Mouse (Mus musculus): ENCODE measurements at regions not wholly inside any gene's neighbourhood (a gene's known extent, or its start where the extent isn't known, plus 50 kb on each side); places are given as distances from the start of the nearest gene placed in this dataset.
A peak's percentile ranks its signal among the peaks of the same experiment; 100 is the strongest.
"Not testable (repeated sequence)": the region's sequence is repeated elsewhere in the genome, so short reads cannot be mapped to it uniquely, and the experiment has no call there.

DNA sequence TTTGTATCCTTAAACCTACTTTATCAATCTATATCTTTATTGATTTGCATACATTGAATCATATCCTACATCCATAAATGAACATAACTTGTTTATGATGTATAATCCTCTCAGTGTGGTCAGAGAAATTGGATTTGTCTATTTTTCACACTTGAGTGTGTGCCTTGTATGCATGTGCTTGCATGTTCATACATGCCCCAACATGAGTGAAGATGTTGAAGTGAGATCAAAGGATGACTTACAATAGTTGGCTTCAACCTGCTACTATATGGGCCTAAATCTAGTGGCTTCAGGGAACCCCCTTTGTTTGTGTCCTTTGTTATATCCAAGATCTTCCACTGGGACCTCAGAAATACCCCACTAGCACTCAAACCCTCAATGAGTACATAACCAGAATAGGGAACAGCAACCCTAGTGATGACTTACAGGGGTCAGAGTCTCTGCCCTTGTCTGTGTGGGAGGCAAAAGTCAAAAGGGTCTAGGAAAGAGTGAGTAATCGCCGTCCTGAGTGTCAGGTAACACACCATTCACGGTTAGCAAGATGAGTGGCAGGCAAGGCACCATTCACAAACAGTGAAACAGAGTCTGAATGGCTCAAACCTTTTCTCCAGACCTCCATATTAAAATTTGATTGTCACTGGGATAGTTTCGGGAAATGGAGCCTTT lies 236.3 kb downstream of the Lpin1 start:
- no peak for DNase-seq (ENCODE audit: low read depth)

DNA sequence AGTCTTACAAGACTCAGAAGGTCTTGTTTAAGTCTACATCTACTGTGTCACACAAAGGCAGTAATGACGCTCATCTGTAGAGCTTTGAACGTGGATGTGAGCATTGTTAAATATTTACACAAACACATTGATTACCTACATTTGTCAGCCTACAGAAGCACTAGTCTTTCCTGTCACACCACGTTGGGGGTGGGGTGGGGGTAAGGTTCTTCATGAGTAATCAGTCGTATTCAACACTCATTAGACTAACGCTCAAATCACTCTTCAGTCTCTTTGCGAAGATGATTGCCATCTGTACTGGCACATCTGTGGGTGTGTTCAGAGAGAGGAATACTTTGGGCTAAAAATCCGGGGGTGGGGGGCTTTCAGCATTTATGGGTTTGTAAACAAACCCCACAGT lies 240.7 kb downstream of the Lpin1 start:
- DNase-seq (ENCODE audit: low read depth) = no peak

DNA sequence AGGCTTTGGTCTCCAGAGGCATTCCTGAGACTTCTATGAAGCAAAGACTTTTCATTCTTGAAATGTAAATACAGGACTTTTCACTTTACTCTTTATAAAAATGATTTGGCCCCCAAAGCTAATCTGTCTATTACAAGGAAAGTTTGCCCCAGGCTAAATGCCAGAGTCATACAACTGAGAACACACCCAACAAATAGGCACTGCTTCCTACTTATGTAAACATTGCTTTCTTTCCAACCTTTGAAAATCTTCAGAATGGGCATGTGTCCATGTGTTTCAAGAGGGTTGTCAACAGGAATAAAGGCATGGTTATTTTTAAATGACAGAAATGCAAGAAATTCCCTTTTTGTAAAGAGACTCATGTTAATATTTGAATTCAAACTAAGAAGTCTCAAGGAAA lies 248.4 kb downstream of the Lpin1 start:
- peak; percentile 95 for DNase-seq (ENCODE audit: low read depth)

DNA sequence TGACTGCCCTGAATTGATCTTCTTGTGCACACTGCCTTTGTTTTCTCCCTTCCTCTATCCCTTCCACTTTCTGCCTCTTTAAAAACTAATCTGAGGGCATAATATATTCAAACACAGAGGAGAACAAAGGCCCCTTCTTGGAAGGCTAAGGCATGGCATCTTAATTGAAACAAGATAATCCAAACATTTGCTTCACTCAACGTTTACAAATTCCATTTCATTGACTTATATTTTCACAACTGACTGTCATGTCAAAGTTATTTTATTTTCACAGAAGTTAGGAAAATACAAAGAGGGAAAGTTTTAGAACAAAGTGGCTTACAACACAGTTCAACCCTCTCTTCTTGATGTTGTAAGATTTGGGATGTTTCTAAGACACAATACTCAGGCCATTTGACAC lies 251.9 kb downstream of the Lpin1 start:
- peak; percentile 75 for DNase-seq (ENCODE audit: low read depth)

DNA sequence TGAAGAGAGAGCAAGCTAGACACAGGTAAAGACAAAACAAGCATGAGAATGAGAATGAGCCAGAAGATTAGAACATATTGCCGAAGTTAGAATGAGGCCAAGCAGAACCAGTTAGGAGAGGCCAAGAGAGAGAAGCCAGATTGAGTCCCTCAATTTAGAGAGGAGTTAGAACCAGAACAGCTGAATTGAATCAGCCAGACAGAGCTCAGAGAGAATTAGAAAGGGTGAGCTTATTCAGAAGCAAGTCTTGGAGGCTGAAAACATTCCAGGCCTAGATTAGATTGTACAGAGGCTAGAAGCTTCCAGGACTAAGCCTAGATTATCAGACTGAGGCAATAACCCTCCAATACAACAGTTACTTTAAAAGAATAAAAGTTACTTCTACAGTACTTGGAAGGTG lies 256.1 kb downstream of the Lpin1 start:
- no peak for DNase-seq (ENCODE audit: low read depth)

DNA sequence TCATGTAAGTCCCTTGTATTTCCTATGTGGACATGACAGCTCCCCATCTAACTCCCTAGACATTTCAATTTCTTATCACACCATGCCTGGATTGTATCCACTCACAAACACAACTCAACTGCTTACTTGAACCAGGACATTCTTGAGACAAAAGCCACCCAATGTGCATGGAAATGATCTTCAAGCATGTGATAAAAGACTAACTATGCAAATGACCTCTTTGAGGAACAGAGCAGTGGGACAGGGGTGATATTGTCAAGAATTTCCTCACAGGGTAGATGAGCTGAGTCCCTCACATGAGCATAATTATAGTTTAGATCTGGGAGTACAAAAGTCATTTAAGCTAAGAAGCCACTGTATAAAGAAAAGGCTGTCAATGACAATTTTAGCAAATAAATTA lies 259.0 kb downstream of the Lpin1 start:
- DNase-seq (ENCODE audit: low read depth) = no peak

DNA sequence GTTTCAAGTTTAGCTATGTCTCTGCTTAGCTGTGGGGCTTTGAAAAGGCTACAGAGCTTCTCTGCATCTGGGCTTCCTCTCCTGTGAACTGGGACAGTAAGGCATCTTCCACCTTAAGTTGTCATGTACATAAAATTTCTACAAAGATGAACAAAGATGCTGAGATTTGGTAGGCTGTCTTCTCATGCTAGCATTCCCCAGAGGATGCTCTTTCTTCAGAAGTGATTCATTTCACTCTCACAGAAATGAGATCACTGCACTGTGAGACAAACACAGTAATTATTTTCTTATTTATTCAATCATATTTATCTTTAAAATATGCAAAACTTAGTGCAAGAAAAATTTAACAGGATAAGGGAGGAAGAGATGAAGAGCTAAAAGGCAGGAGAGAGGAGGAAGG lies 261.5 kb downstream of the Lpin1 start:
- DNase-seq (ENCODE audit: low read depth) = peak; percentile 62

DNA sequence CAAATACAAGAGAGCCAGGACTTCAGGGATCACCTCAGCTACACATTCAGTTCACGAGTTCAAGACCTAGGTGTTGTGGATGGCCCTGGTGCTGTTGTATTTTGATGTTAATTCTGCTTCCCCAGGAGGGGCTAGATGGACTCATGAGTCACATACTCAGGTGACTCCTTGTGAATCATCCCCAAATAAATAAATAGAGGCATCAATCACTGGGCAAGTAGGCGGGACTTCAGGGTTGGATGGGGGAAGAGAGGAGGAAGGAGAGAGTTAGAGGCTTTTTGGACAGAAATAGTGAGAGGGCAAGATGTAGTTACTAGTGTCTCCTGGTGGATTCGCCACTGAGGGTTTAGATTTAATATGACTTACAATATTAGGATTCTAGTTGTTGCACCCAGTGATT lies 266.7 kb downstream of the Lpin1 start:
- peak; percentile 84 for DNase-seq (ENCODE audit: low read depth)

DNA sequence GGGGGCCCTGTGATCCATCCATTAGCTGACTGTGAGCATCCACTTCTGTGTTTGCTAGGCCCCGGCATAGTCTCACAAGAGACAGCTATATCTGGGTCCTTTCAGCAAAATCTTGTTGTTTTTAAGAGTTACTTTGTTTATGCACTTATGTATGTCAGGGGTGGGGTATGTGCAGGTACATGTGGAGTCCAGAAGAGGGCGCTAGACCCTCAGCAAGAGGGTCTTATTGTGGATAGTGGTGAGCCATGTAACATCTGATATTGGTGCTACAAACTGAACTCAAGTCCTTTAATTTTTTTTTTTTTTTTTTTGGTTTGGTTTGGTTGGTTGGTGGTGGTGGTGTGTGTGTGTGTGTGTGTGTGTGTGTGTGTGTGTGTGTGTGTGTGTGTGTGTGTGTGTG lies 268.7 kb downstream of the Lpin1 start:
- not testable (repeated sequence) for DNase-seq (ENCODE audit: low read depth)

DNA sequence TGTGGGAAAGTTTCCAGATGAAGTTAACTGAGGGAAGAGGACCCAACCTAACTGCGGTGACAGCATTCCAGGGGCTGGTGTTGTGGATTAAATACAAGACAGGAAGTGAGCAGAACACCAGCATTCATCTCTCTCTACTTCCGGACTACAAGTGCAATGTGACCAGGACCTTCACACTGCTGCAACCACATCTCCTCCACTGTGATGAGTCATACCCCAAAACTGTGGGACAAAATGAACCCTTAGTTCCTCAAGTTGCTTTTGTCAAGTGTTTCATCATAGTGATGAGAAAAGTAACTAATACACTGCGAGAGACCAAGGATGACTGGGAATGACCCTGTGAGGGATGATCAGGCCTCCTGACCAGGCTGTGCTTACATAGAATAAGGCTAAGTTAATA lies 279.3 kb downstream of the Lpin1 start:
- no peak for DNase-seq (ENCODE audit: low read depth)

DNA sequence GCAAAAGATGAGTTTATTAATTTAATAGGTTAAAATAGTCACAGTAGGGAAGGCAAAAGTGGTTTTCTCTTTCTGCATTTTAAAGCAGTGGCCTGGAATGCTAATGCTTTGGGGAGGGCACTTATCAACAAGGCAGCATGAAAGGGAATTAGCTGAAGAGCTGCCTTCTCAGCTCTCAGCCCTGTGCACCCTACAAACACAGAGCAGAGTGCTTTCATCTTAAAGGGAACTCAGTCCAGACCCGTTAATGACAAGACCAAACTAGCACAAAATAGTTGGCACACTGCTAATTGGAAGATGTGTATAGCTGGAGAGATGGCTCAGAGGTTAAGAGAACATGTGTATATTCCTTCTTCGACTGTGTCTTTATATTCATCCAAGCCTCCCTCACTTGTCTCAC lies 281.6 kb downstream of the Lpin1 start:
- no peak for DNase-seq (ENCODE audit: low read depth)

DNA sequence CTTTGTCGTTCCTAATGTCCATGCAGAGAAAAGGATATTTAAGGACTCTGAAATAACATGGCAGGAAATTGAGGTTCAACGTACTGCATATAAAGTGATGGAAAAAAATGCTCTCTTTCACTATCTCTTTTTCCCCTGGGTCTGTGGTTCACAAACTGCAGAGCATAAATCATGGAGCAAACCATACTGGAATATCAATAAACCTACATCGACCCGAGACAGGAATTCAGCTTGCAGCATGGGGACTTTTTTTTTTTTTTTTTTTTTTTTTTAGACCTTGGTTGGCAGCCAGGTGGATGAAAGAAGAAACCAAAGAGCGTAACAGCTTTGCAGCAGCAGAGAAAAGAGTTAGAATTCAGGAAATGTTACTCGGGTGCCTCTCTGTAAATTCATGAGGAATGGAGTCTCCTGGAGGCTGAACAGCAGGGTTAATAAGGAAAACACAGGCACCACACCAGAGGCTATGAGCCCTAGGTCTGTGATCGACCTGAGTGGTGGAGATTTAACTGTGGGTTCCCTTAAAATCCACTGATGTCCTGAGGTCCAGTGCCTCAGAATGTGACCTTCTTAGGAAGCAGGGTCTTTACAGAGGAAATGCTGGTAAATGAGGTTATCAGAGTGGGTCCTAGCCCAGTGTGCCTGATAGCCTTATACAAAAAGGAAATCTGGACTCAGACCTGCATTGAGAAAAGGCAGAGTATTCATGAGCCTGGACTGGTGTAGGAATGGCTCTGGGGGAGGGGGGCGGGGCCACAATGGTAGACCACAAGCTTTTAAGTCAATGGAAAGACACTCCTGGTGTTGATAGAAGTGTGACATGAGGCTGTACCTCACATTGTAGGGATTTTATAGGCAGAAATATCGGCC lies 290.0 kb downstream of the Lpin1 start:
- peak; percentile 59 for DNase-seq (ENCODE audit: low read depth)

DNA sequence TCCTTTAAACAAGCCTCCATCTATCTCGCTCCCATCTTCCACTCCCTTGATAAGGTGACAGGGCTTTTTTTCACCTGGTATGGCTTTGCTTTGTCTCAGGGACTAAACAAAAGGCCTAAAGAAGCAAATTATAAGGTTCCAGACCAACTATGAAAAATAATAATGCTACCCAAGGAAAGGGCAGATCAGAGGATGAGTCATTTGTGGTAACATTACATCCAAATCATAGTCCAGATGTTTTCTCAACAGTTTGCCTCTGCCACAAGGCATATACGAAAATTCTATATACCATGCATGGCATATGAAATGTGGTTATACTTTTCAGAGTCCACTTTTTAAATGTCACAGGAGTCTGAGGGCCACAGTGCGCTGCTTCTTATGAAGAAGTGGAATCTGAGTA lies 302.7 kb downstream of the Lpin1 start:
- DNase-seq (ENCODE audit: low read depth) = peak; percentile 50

DNA sequence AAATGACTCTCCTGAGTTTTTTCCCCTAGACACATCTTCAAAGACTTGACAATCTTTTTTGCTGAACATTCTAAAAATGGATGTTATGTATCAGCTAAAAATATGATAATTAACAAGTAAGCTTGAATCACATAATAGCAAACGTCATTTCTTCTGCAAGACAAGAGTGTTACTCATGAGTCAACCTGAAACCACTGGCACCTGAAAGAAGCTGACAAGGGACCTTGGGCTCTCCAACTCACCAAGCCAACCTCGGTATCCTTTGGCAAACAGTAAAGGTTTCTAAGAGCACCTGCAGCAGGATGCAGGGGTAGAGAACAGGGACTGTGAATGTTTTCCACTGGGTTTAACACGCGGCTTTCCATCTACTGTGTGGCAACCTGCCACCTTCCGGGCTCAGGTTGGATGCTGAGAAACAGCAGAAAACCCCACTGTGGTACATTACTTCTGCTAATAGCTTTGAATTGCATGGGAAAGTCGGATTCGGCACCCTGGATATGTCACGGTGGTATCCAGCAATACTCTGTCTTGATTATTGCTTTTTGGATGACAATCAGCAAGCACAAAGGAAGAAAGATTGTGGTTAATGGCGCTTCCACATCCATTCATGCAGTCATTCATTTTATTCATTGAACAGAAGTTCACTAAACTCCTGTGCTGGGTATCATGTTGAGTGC lies 305.9 kb downstream of the Lpin1 start:
- DNase-seq (ENCODE audit: low read depth) = no peak

DNA sequence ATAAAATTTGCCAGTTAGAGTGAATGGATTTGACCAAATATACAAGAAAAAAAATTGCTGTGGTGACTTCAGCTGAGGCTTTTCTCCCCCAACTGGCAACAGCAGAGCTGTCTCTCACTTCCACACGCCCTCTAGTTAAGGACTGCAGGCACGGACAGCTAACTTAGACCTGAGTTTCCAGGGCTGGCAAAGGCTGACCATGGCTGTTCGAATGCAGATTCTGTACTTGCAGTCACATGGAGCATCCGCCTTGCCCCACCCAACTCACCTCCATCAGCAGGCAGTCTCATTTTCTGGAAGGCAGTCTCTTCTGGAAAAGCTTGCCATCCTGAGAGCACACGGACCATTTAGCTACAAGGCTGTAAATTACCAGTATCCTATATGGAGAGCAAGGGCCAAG lies 325.7 kb downstream of the Lpin1 start:
- no peak for DNase-seq (ENCODE audit: low read depth)

DNA sequence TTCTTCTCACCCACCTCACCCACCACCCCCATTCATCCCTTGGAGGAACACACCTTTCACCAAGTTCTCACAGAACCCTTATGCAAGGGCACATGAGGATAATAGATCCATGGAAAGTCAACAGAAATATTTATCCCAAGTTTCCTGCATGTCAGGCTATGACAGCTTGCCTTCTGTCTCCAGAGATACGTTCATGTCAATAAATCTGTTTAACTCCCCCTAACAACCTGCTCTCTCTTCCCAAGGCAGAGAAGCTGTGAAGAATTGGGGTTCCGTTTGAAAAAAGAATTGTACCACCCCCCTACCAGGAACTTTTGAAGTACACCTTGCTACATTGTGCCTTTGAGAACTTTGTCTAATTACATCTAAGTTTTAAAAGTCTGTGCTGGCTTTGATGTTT lies 331.6 kb downstream of the Lpin1 start:
- DNase-seq (ENCODE audit: low read depth) = no peak

DNA sequence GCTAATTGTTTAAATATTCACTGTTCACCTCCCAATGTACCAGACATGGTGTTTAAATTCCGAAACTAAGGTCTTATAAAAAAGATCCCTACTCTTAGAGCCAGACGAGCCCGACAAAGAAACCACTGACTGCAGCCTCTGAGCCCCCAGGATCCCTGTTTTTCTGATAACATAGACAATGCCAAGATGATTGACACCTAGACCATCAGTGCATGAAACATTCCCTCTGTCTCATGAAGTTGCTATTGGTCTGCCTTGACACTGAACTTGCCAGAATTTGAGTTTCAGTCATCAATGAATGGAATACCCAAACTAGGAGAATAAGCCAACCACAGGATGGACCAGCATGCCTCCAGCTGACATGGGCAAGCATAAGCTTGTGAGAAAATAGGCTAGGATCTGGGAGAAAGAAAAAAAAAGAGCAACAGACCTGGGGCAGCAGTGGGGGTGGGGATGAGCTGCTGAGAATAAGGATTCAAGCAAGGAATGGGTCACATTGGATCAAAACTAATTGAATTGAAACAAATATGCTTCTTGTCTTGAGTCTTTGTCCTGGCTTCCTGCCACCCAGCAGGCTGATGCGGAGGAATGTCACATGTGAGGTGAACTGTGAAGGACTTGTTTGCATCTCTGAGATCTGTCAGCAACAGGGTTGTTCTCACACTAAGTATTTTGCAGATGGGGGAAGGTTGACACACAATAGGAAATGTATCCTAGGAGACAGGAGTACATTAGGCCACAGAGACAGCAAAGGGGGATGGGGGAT lies 333.0 kb downstream of the Lpin1 start:
- peak; percentile 24 for DNase-seq (ENCODE audit: low read depth)

DNA sequence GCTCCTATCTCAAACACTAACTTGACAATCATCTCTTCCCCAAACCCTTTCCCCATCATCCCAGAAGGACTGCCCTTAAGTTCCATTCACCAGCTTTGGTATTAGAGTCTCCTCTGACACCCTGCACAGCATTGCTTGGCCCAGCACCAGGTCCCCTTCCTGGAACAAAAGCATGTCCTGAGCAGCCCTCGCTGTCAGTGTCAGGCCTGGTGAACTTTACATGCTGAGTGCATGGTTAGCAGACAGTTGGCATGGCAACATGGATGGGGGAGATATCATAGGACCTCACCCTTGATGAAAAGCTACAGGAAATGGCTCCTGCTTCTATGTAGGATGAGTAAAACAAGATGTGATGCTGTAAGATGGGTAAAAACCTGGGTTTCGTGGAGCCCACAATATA lies 333.6 kb downstream of the Lpin1 start:
- no peak for DNase-seq (ENCODE audit: low read depth)

DNA sequence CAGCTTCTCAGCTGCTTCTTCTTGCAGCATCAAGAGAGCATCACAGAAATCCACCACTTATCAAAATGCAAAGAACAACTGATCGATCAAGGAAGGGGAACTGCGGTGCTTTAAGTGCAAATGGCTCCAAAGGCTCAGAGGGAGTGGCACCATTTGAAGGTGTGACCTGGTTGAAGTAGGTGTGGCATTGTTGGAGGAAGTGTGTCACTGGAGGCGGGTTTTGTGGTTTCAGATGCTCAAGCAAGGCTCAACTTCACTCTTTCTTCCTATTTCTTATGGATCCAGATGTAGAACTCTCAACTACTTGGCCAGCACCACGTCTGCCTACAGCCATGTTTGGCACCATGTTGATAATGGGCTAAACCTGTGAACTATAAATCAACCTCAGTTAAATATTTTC lies 334.5 kb downstream of the Lpin1 start:
- DNase-seq (ENCODE audit: low read depth) = no peak

DNA sequence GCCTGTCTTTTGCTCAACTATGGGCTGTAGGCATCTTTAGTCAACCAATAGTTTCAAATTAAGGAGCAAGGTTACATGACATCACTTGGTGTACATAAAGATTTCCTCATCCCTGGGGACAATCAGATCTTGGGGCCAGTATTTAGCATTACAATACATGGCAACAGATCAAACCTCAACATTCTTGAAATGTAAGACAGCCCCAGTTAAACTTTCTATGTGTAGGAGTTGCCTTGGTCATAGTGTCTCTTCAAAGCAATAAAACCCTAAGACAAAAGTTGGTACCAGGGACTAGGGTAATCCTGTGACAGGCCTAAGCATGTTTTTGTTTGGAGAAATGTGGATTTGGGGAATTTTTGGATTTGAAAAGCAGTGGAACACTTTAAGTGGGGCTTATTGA lies 338.3 kb downstream of the Lpin1 start:
- no peak for DNase-seq (ENCODE audit: low read depth)

DNA sequence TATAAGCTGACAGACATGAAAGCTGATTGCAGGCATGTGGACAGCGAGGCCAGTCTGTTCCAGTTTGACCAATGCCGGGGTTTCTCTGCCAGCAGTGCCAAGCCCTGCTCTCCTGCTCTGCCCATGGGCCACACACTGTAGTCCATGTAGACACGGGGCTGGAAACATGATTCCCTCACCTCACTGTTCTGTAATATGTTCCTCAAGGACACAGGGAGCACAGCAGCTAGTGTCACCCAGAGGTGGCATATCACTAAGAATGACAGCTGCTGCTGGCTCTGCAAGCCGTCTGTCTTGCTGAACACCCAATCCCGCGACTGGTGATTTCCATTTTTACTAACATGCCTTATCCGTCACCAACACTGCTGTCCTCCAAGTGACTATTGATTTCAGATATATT lies 339.9 kb downstream of the Lpin1 start:
- no peak for DNase-seq (ENCODE audit: low read depth)

DNA sequence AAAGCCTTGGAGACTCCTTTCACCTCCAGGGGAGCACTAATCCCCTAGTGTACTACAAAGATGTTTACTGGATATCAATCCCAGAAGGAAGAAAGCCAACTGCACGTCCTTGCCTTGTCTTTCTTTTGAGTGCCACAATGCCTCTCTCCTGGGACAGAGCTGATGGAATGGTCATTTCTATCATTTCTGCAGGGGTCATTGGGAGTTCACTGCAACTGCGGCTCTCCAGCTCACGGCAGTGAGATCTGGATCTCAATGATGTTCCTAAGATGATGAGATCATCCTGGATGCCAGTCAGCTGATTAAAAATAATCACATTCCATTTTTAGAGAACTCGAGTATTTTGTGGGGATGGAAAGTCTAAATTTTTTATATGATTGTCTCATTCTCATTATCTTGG lies 341.1 kb downstream of the Lpin1 start:
- DNase-seq (ENCODE audit: low read depth) = peak; percentile 24
